Mouse (Mus musculus): ENCODE measurements around the gene Rab11fip3.

GRCm38 (mm10) chr17:25970448-25970847 lies 98.9 kb downstream of the Rab11fip3 start:
- no peak for TF ChIP-seq GATA1 (IDR thresholded peaks at IDR 0.05; ENCODE audit: borderline replicate concordance, low read length)
- TF ChIP-seq FLI1 (IDR thresholded peaks at IDR 0.05; ENCODE audit: low read length) = no peak
